Mouse (Mus musculus) embryonic fibroblast, embryonic 13.5 days (primary cell): ENCODE results near the gene Higd1b.

Experiments
- CTCF ChIP-seq: IDR thresholded peaks from 2 replicates; pipeline ENCODE4 v1.5.1; 2011; ENCODE audit warnings: mild to moderate bottlenecking, control low read depth, low read length, moderate library complexity, borderline replicate concordance; ENCODE audit not compliant: insufficient read depth
- POLR2A ChIP-seq: IDR thresholded peaks from 2 replicates; pipeline ENCODE4 v1.6.1; 2011; ENCODE audit warnings: low read depth, mild to moderate bottlenecking, control low read depth, low read length, moderate library complexity

GRCm38 (mm10) chr11:102819783-102820385 is 15.8 kb upstream of the Higd1b start:
- no peak for TF ChIP-seq CTCF
- no peak for TF ChIP-seq POLR2A
